Mouse (Mus musculus) heart, embryonic 12.5 days (tissue): ENCODE data around the gene Aco2. TPM values are rescaled to one million over a fixed set of nuclear protein-coding genes. Genes with fewer than 3 reads are reported as not detected.
"Not testable (repeated sequence)": the region's sequence is repeated elsewhere in the genome, so short reads cannot be mapped to it uniquely, and the experiment has no call there.

Source experiments
- ATAC-seq: fragments of 200-750 bp; cut with Nextera tagmentation; 2 replicates; pipeline ENCODE4 v1.8.0; 2017; ENCODE audit warnings: moderate TSS enrichment, moderate library complexity; ENCODE audit not compliant: insufficient number of reproducible peaks, low FRiP score
- H3K27ac ChIP-seq: fragments of 300-500 bp; sonication (generic); 2 replicates; pipeline ENCODE4 v1.5.1; 2016; ENCODE audit warnings: mild to moderate bottlenecking, moderate library complexity; ENCODE audit not compliant: poor library complexity, severe bottlenecking
- H3K27me3 ChIP-seq: fragments of 300-500 bp; sonication (generic); replicated peaks from 2 replicates; pipeline ENCODE4 v1.6.1; 2016; ENCODE audit warnings: mild to moderate bottlenecking, moderate library complexity
- H3K36me3 ChIP-seq: fragments of 300-500 bp; sonication (generic); 2 replicates; pipeline ENCODE4 v1.6.1; 2016; ENCODE audit warnings: mild to moderate bottlenecking, moderate library complexity
- H3K4me1 ChIP-seq: fragments of 300-500 bp; sonication (generic); replicated peaks from 2 replicates; pipeline ENCODE4 v1.6.1; 2016; ENCODE audit warnings: mild to moderate bottlenecking
- H3K4me2 ChIP-seq: fragments of 300-500 bp; sonication (generic); 2 replicates; pipeline ENCODE4 v1.6.1; 2016; ENCODE audit warnings: mild to moderate bottlenecking, moderate library complexity
- H3K4me3 ChIP-seq: fragments of 300-500 bp; sonication (generic); 2 replicates; pipeline ENCODE4 v1.5.1; 2016; ENCODE audit warnings: mild to moderate bottlenecking
- H3K9ac ChIP-seq: fragments of 300-500 bp; sonication (generic); 2 replicates; pipeline ENCODE4 v1.6.1; 2016; ENCODE audit warnings: mild to moderate bottlenecking, moderate library complexity
- H3K9me3 ChIP-seq: fragments of 300-500 bp; sonication (generic); replicated peaks from 2 replicates; pipeline ENCODE4 v1.6.1; 2016; ENCODE audit warnings: mild to moderate bottlenecking, moderate library complexity
- WGBS: fragments of 180-500 bp; shearing (Covaris S2); methylation state at CpG from one replicate; pipeline ENCODE4 v1.1.7; 2016; 5-methylcytosine and 5-hydroxymethylcytosine counted together
- polyA plus RNA-seq: library from polyadenylated mRNA; unstranded; fragments of >200 nt; fragmentation: Nextera tagmentation; extraction: Ambion mirVana; gene quantifications from 2 replicates; pipeline ENCODE4 v1.2.1, GENCODE M21; 2016

The Aco2 gene
- polyA plus RNA-seq, 1 experiment from 2014 or later = 497 TPM

DNA sequence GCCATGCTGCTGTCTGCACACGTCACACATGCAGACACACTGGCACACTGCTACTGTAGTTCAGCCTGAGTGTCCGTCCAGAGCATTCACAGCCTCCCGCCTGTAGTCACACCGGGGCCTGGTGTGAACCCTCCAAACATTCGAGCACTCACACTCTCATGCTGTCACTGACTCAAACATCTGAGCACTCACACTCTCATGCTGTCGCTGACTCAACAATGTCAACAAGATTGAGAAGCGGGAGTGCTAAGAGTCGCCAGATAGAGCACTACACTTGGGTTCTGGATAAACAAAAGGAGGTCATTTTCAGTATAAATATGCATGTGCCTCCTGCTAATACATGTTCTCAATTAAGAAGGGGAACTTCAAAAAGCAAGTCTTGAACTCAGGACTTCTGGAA is 35.8 kb downstream of the Aco2 start:
- Histone ChIP-seq H3K27me3 (no peaks in the 10 kb centered on the region), H3K9me3 (no peaks in the 10 kb centered on the region), H3K4me2 (no peak overlapping the region), H3K9ac (no peak overlapping the region), H3K36me3 (peaks cover 97% of the 10 kb centered on the region), H3K4me3 (no peak overlapping the region), H3K4me1 (no peaks in the 10 kb centered on the region), H3K27ac (no peak overlapping the region)
- WGBS = 86% methylated on average over 8 of the region's 8 CpGs
- ATAC-seq = no peak

GRCm38 (mm10) chr15:81908767-81909166 is 36.7 kb downstream of the Aco2 start:
- not testable (repeated sequence) for ATAC-seq, H3K4me2 ChIP-seq, H3K27ac ChIP-seq, H3K9me3 ChIP-seq, H3K27me3 ChIP-seq, H3K4me3 ChIP-seq, H3K9ac ChIP-seq, H3K4me1 ChIP-seq
- WGBS = 91% methylated on average over 4 of the region's 4 CpGs
- H3K36me3 ChIP-seq = peaks cover 97% of the 10 kb centered on the region

GRCm38 (mm10) chr15:81912498-81912897 is 40.4 kb downstream of the Aco2 start:
- peaks cover 97% of the 10 kb centered on the region for H3K36me3 ChIP-seq
- no peaks in the 10 kb centered on the region for H3K4me1 ChIP-seq
- H3K27me3 ChIP-seq = no peaks in the 10 kb centered on the region
- H3K9ac ChIP-seq = no peak overlapping the region
- H3K27ac ChIP-seq = no peak overlapping the region
- H3K4me2 ChIP-seq = no peak overlapping the region
- no peak overlapping the region for H3K4me3 ChIP-seq
- H3K9me3 ChIP-seq = no peaks in the 10 kb centered on the region
- WGBS = 73% methylated on average over 2 of the region's 2 CpGs
- no peak for ATAC-seq

GRCm38 (mm10) chr15:81914668-81915067 is 42.6 kb downstream of the Aco2 start:
- Histone ChIP-seq H3K4me3 (no peak overlapping the region), H3K4me2 (no peak overlapping the region), H3K9ac (no peak overlapping the region), H3K27me3 (no peaks in the 10 kb centered on the region), H3K27ac (no peak overlapping the region), H3K4me1 (no peaks in the 10 kb centered on the region), H3K9me3 (no peaks in the 10 kb centered on the region), H3K36me3 (peaks cover 79% of the 10 kb centered on the region)
- no peak for ATAC-seq
- WGBS = 78% methylated on average over 5 of the region's 5 CpGs

- ATAC-seq = no peak
- Histone ChIP-seq H3K9me3 (no peaks in the 10 kb centered on the region), H3K36me3 (peaks cover 69% of the 10 kb centered on the region), H3K27me3 (no peaks in the 10 kb centered on the region), H3K4me2 (no peak overlapping the region), H3K27ac (no peak overlapping the region), H3K4me1 (no peaks in the 10 kb centered on the region), H3K9ac (no peak overlapping the region), H3K4me3 (no peak overlapping the region)
- 65% methylated on average over 5 of the region's 5 CpGs for WGBS
These were observed 43.6 kb downstream of the Aco2 start for GRCm38 (mm10) chr15:81915663-81916062.

GRCm38 (mm10) chr15:81917201-81917600 is 45.1 kb downstream of the Aco2 start:
- 88% methylated on average over 12 of the region's 12 CpGs for WGBS

DNA sequence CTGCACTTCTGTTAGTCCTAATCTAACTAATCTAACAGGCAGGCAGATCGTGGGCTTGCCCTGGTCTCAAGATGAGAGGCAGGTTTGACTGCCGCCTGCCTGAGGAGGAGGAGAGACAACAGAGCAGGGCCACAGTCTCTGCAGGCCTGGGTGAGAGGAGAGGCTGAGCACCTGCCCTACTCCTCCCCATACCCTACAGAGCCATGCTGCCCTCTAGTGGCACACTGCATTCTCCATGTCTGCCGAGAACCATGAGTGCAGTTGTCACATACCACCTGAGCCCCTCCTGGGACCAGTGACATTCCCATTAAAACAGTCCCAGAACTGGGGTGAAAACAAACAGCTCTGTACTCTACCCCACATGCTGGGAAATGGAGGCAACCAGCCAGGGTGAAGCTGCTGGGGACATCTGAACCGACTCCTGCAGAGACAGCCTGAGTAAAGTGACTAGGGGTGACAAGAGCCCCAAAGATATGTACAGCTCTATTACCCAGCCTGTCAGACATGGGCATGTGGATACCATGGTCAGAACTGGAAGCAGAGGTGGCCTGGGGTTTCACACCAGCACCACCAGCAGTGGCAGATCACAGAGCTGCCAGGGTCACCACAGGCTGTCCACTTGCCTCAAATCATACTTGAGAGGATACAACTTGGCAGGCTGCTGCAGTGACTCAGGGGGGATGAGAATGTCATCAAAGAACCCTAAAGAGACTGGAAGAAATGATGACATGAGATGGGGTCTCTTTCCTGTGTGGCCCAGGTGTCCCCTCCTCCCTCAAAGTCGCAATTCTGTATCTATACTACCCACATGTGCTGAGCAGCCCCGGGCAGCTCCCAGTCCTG is 45.7 kb downstream of the Aco2 start:
- Histone ChIP-seq H3K4me1 (no peaks in the 10 kb centered on the region), H3K9ac (no peak overlapping the region), H3K9me3 (no peaks in the 10 kb centered on the region), H3K27me3 (no peaks in the 10 kb centered on the region), H3K36me3 (peaks cover 51% of the 10 kb centered on the region), H3K4me2 (no peak overlapping the region), H3K27ac (no peak overlapping the region), H3K4me3 (no peak overlapping the region)
- 55% methylated on average over 6 of the region's 6 CpGs for WGBS
- no peak for ATAC-seq

More at GRCm38 (mm10) chr15:81917201-81917600, 45.1 kb downstream of the Aco2 start:
- Histone ChIP-seq H3K4me2 (no peak overlapping the region), H3K9ac (no peak overlapping the region), H3K4me3 (no peak overlapping the region), H3K27ac (no peak overlapping the region), H3K9me3 (no peaks in the 10 kb centered on the region), H3K36me3 (peaks cover 54% of the 10 kb centered on the region), H3K27me3 (no peaks in the 10 kb centered on the region), H3K4me1 (no peaks in the 10 kb centered on the region)
- ATAC-seq = no peak

DNA sequence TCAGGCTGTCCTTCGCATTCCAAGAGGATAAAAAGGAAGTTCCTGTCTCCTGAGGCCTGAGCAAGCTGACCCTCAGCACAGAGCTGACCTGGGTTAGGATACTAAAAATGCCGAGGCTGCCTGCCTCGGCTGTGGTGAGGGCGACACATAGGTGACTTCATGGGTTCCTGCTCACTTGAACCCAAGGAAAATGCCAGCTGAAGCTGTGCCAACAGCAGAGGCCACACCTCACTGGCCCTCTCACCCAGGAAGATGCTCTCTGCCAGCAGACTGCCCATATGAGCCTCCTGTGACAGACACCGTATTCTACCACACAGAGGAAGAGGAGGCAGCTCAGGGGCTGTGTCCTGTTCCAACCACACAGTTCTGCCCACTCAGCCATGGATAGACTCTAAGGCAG is 47.0 kb downstream of the Aco2 start:
- Histone ChIP-seq H3K9ac (no peak overlapping the region), H3K4me3 (no peak overlapping the region), H3K4me2 (no peak overlapping the region), H3K27ac (no peak overlapping the region), H3K27me3 (no peaks in the 10 kb centered on the region), H3K9me3 (no peaks in the 10 kb centered on the region), H3K36me3 (peaks cover 38% of the 10 kb centered on the region), H3K4me1 (no peaks in the 10 kb centered on the region)
- WGBS = 73% methylated on average over 5 of the region's 5 CpGs
- no peak for ATAC-seq

GRCm38 (mm10) chr15:81920546-81921217 is 48.6 kb downstream of the Aco2 start:
- no peak overlapping the region for H3K4me2 ChIP-seq
- ATAC-seq = no peak
- no peak overlapping the region for H3K4me3 ChIP-seq
- no peak overlapping the region for H3K27ac ChIP-seq
- H3K4me1 ChIP-seq = peaks cover 12% of the 10 kb centered on the region
- no peaks in the 10 kb centered on the region for H3K27me3 ChIP-seq
- H3K9ac ChIP-seq = no peak overlapping the region
- WGBS = 86% methylated on average over 10 of the region's 10 CpGs
- H3K36me3 ChIP-seq = peaks cover 22% of the 10 kb centered on the region
- H3K9me3 ChIP-seq = no peaks in the 10 kb centered on the region

DNA sequence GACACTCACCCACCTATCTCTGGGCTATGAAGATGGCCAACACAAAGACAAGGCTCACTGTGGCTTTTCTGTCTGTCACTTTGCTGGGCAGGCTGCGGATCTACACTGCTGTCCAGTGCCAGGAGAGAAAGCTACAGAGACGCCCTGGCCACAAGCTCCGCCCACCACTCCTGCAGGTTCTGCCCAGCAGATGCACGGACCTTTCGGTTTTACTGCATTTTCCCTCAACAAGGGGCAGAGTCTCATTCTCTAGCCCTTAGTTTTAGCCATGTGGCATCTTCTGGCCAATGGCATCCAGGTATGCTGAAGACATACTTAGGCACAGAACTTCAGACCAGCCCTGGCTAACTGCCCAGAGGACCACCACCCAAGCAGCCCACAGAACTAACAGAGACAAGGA is 49.1 kb downstream of the Aco2 start:
- Histone ChIP-seq H3K27me3 (no peaks in the 10 kb centered on the region), H3K27ac (no peak overlapping the region), H3K4me2 (no peak overlapping the region), H3K9me3 (no peaks in the 10 kb centered on the region), H3K9ac (no peak overlapping the region), H3K4me3 (no peak overlapping the region), H3K36me3 (peaks cover 16% of the 10 kb centered on the region), H3K4me1 (peaks cover 12% of the 10 kb centered on the region)
- no peak for ATAC-seq
- 65% methylated on average over 5 of the region's 5 CpGs for WGBS

- H3K27ac ChIP-seq = no peak overlapping the region
- ATAC-seq = no peak
- H3K4me2 ChIP-seq = peak overlapping the region; percentile 85
- no peaks in the 10 kb centered on the region for H3K9me3 ChIP-seq
- H3K4me1 ChIP-seq = peaks cover 15% of the 10 kb centered on the region
- no peaks in the 10 kb centered on the region for H3K27me3 ChIP-seq
- 0 out of 2 replicates have a peak, but pooled peaks cover 3% of the 10 kb centered on the region for H3K36me3 ChIP-seq
- WGBS = 80% methylated on average over 11 of the region's 11 CpGs
- peak overlapping the region; percentile 78; the same call in 1 of the 2 replicates for H3K9ac ChIP-seq
- H3K4me3 ChIP-seq = peak overlapping the region; percentile 61
These were observed 52.8 kb downstream of the Aco2 start for GRCm38 (mm10) chr15:81924933-81925332.
